Mouse (Mus musculus) layer of hippocampus, postnatal 14 days (tissue): ENCODE data around the gene Lce1a1. TPM values are rescaled to one million over a fixed set of nuclear protein-coding genes. Genes with fewer than 3 reads are reported as not detected.

Source experiments
- DNase-seq, 2 experiments: peaks; one replicate each; pipeline ENCODE4 v3.0.0; 2021 to 2022; ENCODE audit warnings: low spot score in 2 of 2, mixed read lengths in 1 of 2
- long read RNA-seq, 2 experiments: library from polyadenylated mRNA; stranded (forward); transcript quantifications; one replicate each; pipeline ENCODE4 v2.0.0; 2021
- total RNA-seq, 2 experiments: library from RNA; stranded (reverse); gene quantifications; 2 replicates each; pipeline ENCODE4 v1.2.3; 2021

Gene Lce1a1
- total RNA-seq, result not detected
- long read RNA-seq, experiment 1, result 0 reads
- long read RNA-seq, experiment 2, result 0 reads

GRCm38 (mm10) chr3:92648207-92648606, at the start of gene Lce1a1:
Gene Lce1a1, minus strand, starts transcription at chr3:92648307.
- no peak for DNase-seq

- no peak for DNase-seq
Observed at GRCm38 (mm10) chr3:92694613-92695012, 46.5 kb upstream of the Lce1a1 start.

GRCm38 (mm10) chr3:92691688-92692087, 43.6 kb upstream of the Lce1a1 start:
- no peak for DNase-seq

DNA sequence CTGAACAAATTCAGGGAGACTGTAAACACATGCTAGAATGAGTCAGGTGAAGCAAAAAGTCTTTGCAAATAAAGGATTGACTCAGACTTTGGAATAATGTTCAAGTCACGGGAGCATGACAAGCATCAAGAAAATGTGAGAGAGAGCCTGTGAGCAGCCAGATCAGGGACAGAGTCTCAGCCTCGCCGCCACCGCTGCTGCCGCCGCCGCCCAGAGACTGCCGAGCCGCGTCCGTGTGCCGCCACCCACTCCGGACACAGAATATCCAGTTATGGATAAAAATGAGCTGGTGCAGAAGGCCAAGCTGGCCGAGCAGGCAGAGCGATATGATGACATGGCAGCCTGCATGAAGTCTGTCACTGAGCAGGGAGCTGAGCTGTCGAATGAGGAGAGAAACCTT, 41.0 kb upstream of the Lce1a1 start:
- DNase-seq, result peak in 1 of 2 experiments; percentile 2

DNA sequence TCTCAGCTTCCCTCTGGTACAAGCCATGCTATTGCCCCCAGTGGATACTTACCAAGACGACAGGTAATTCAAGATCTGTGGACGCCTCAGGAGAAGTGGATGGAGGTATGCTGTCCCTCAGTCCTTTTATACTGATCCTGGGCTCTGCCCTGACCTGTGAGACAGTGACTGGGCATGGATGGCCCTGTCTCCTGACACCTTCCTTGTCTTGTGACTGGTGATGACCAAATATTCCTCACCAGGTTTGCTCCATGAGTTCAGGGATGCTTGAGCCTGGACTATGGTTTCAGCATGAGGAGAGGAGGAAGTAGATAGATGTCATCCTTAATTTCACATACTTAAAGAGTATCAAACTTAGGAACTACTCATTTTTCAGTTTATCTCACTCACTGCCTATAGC, 39.0 kb upstream of the Lce1a1 start, which contains the start of gene Lce1d:
Gene Lce1d (minus strand): TSS at position 101 of the 400 bp plus-strand sequence.
- DNase-seq, result no peak

DNA sequence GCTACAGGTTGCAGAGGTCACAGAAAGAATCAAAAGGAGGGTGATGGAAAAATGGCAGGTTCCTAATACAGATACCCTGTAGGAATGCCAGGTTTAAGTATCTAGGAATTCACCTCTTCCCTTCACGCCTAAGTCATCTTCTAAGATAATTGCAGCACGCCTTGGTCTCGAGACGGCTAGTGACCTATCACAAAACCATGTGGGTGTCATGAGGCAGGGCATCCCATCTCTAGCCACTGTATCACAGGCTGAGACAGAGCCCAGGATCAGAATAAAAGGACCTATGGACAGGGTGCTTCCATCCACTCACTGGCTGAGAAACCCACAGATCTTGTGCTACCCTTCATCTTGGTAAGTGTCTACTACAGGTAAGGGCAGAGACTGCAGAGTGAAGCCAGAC, 30.8 kb upstream of the Lce1a1 start, which contains the start of gene Lce1c:
Gene Lce1c (plus strand): TSS at position 301 of the 400 bp plus-strand sequence.
- DNase-seq, result no peak

GRCm38 (mm10) chr3:92670215-92670614, 22.1 kb upstream of the Lce1a1 start, which contains the start of gene Lce1a2:
Gene Lce1a2, minus strand, starts transcription at chr3:92670315.
- DNase-seq, result no peak

GRCm38 (mm10) chr3:92656826-92657225, 8.7 kb upstream of the Lce1a1 start, which contains the start of gene Lce1b:
Gene Lce1b, minus strand, starts transcription at chr3:92656926.
- no peak for DNase-seq

GRCm38 (mm10) chr3:92639854-92640253, 8.3 kb downstream of the Lce1a1 start:
- no peak for DNase-seq

- DNase-seq, result no peak
Observed at GRCm38 (mm10) chr3:92638653-92638991, 9.5 kb downstream of the Lce1a1 start.

DNA sequence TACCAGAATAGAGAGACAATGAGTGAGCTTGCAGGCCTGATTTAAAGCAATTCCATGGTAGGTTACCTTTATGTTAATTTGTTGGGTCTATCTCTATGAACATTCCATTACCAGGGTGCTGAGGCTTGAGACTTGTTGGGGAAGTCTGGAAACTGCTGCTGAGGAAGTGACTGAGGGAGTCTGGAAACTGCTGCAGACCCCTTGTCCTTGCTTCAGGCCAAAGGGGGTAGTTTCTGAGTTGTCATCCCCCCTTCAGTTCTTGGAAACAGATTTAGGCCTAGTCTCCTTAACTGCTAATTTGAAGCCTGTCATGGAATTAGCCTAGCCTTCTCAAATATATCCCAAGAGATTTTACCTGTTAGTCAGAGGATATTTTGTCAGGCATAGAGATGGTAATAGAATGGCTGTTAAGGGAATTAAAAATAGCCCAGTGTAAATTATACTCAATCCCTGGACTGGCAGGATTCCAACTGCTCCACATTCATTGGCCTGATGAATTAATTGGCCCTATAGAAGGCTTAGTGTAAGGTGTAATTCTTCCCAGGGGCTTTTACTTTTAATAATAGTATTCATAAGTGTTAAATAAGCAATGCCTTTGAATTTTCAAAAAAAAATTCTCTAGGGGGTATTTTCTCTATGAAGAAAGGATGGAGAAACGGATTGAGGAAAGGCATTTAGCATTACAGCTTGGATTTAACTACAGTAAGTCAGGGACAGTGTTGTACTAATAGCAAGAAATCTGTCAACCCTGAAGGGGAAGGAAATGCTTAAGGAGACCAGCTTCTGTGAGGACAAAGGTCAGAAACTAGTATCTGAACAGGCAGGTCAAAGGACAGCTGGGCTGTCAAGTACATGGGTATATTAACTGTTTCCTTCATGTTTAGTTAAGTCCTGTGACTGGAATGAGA, 10.1 kb downstream of the Lce1a1 start:
- no peak for DNase-seq

GRCm38 (mm10) chr3:92621560-92621959, 26.5 kb downstream of the Lce1a1 start, which contains the start of gene Lce6a:
Gene Lce6a, minus strand, starts transcription at chr3:92621660.
- no peak for DNase-seq

GRCm38 (mm10) chr3:92609804-92610203, 38.3 kb downstream of the Lce1a1 start:
- DNase-seq, result no peak

DNA sequence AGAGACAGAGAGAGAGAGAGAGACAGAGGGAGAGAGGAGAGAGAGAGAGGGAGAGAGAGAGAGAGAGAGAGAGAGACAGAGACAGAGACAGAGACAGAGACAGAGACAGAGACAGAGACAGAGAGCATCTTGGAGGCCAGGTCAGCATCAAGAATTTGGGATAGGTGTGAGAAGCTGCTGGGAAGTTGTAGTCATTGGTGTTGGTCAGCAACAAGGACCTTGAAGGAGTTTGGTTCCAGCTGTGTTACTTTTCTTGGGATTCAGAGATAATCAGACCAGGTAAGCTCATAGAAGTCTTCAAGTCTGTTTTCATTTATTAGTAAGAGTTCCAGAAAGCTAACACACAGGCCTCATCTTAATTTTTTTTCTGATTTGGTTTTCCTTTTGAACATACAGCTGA, 40.7 kb downstream of the Lce1a1 start, which contains the start of gene 2210017I01Rik:
Gene 2210017I01Rik (minus strand): TSS at position 101 of the 400 bp plus-strand sequence.
- no peak for DNase-seq

GRCm38 (mm10) chr3:92602169-92602568, 45.9 kb downstream of the Lce1a1 start:
- no peak for DNase-seq

- DNase-seq, result no peak
Observed at GRCm38 (mm10) chr3:92600456-92600855, 47.7 kb downstream of the Lce1a1 start.

DNA sequence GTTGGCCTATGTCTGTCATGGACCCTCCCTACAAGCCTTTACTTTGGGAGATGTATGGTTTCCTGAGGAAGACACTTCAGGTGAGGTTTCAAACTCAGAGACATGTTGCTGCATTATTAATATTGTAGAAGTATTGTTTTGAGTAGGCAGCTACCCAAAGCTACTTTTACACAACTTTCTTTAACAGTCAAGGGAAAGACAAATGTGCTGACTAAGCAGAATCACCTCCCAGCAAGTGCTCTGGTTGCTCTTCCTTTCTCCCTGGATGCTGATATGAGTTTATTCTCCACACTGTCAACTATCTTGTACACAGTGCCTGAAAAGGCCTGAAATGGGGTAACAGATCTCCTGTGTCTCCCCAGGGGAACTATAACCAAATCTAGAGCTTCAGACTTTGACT, 48.1 kb downstream of the Lce1a1 start:
- DNase-seq, result no peak

- DNase-seq, result no peak
Observed at GRCm38 (mm10) chr3:92598429-92598828, 49.7 kb downstream of the Lce1a1 start.
